In genomic region chr16:70535224-70535623, GRCm38 (mm10) we compare ENCODE assay signal across 22 mouse cellular contexts.
DNase-seq lines count a peak whose midpoint lies in the region; ATAC-seq lines count a peak whose summit lies in the region.
"Had no signal": no experiment of that assay in that cellular context is flagged by ENCODE, and none has a peak within 500 bp of the region (broad histone marks: within the 10 kb centered on the region; RNA-seq: fewer than 3 reads in every experiment).

No protein-coding gene starts in this region.

- whole genome bisulfite sequencing in heart, embryonic 16.5 days, result 81% methylated on average over 2 of the region's 2 CpGs
- WGBS in heart, embryonic 11.5 days (ENCODE audit: insufficient replicate concordance), result 73% methylated on average over 2 of the region's 2 CpGs
- 39% methylated on average over 2 of the region's 2 CpGs for WGBS in lung, embryonic 16.5 days

- DNase-seq in lung, postnatal 4 days, result no peak
- peak; percentile 21 for DNase-seq in fat pad, adult 2 months (ENCODE audit: extremely low read depth, low read depth, low spot score)
- no peak for DNase-seq in kidney, postnatal 36 days
- DNase-seq: adrenal gland, adult 2 months; adrenal gland, postnatal 25 days; cerebellum, adult 2 months; cerebellum, postnatal 10 days; gastrocnemius, postnatal 25 days; heart, postnatal 10 days; heart, postnatal 4 days had no signal

- H3K36me3 ChIP-seq in heart, embryonic 16.5 days (ENCODE audit: control insufficient read depth, insufficient read depth), result no peaks in the 10 kb centered on the region
- H3K36me3 ChIP-seq in heart, embryonic 11.5 days (ENCODE audit: control insufficient read depth, insufficient read depth, low read length), result no peaks in the 10 kb centered on the region
- H3K36me3 ChIP-seq in lung, embryonic 16.5 days (ENCODE audit: control insufficient read depth, insufficient read depth, low read length), result no peaks in the 10 kb centered on the region
- H3K36me3 ChIP-seq: embryonic facial prominence, embryonic 10.5 days; forebrain, embryonic 10.5 days; heart, embryonic 13.5 days; hindbrain, embryonic 12.5 days had no signal

- peak; percentile 18; the same call in 1 of the 2 replicates for ATAC-seq in heart, embryonic 16.5 days (replicated peaks; ENCODE audit: extremely low read depth, insufficient read depth, low FRiP score)
- ATAC-seq in heart, embryonic 11.5 days (replicated peaks; ENCODE audit: insufficient number of reproducible peaks, low FRiP score, low TSS enrichment), result no peak
- peak; percentile 95 for ATAC-seq in lung, embryonic 16.5 days (ENCODE audit: low read depth)
- ATAC-seq: activated CD4-positive, CD25-positive, alpha-beta regulatory T cell, adult 4 months; forebrain, embryonic 14.5 days; hindbrain, embryonic 16.5 days; Patski had no signal

- H3K27me3 ChIP-seq in heart, embryonic 16.5 days (ENCODE audit: control insufficient read depth, insufficient read depth, low read length), result no peaks in the 10 kb centered on the region
- H3K27me3 ChIP-seq in heart, embryonic 11.5 days (ENCODE audit: control insufficient read depth, insufficient read depth, low read length), result no peaks in the 10 kb centered on the region
- H3K27me3 ChIP-seq in lung, embryonic 16.5 days (ENCODE audit: control insufficient read depth, insufficient read depth, low read depth, low read length), result no peaks in the 10 kb centered on the region
- H3K27me3 ChIP-seq: CH12.LX; heart, embryonic 13.5 days; hindbrain, embryonic 12.5 days; Patski had no signal

- no peaks in the 10 kb centered on the region for H3K9me3 ChIP-seq in heart, embryonic 16.5 days (replicated peaks; ENCODE audit: control insufficient read depth, low read length)
- H3K9me3 ChIP-seq in heart, embryonic 11.5 days (replicated peaks; ENCODE audit: control insufficient read depth, low read length), result no peaks in the 10 kb centered on the region
- H3K9me3 ChIP-seq in lung, embryonic 16.5 days (ENCODE audit: control insufficient read depth, low read length), result no peaks in the 10 kb centered on the region
- H3K9me3 ChIP-seq: embryonic facial prominence, embryonic 10.5 days; forebrain, embryonic 10.5 days; hindbrain, embryonic 12.5 days had no signal

- peaks cover 3% of the 10 kb centered on the region; the same call in 1 of the 2 replicates for H3K4me1 ChIP-seq in heart, embryonic 16.5 days (ENCODE audit: control insufficient read depth, insufficient read depth, low read length)
- H3K4me1 ChIP-seq in heart, embryonic 11.5 days (ENCODE audit: control insufficient read depth, insufficient read depth, low read length), result no peaks in the 10 kb centered on the region
- H3K4me1 ChIP-seq in lung, embryonic 16.5 days (replicated peaks; ENCODE audit: control insufficient read depth, insufficient read depth, low read length), result no peaks in the 10 kb centered on the region
- H3K4me1 ChIP-seq: embryonic facial prominence, embryonic 10.5 days; forebrain, embryonic 10.5 days; heart, embryonic 13.5 days; hindbrain, embryonic 12.5 days had no signal

- no peak overlapping the region for H3K4me3 ChIP-seq in heart, embryonic 16.5 days (ENCODE audit: low read length)
- no peak overlapping the region for H3K4me3 ChIP-seq in heart, embryonic 11.5 days (ENCODE audit: low read depth, low read length)
- no peak overlapping the region for H3K4me3 ChIP-seq in lung, embryonic 16.5 days (ENCODE audit: low read length)
- H3K4me3 ChIP-seq: embryonic facial prominence, embryonic 10.5 days; forebrain, embryonic 10.5 days; heart, embryonic 13.5 days; hindbrain, embryonic 12.5 days had no signal

- no peak overlapping the region for H3K9ac ChIP-seq in heart, embryonic 16.5 days (ENCODE audit: low read length)
- no peak overlapping the region for H3K9ac ChIP-seq in heart, embryonic 11.5 days (ENCODE audit: low read depth, low read length)
- H3K9ac ChIP-seq in lung, embryonic 16.5 days (ENCODE audit: low read length), result no peak overlapping the region
- H3K9ac ChIP-seq: heart, embryonic 13.5 days; hindbrain, embryonic 12.5 days had no signal

- no peak overlapping the region for H3K4me2 ChIP-seq in heart, embryonic 16.5 days (ENCODE audit: low read depth, low read length)
- no peak overlapping the region for H3K4me2 ChIP-seq in heart, embryonic 11.5 days
- H3K4me2 ChIP-seq in lung, embryonic 16.5 days (ENCODE audit: low read depth, low read length), result no peak overlapping the region
- H3K4me2 ChIP-seq: heart, embryonic 13.5 days; hindbrain, embryonic 12.5 days had no signal

- H3K27ac ChIP-seq in heart, embryonic 16.5 days (ENCODE audit: low read length), result no peak overlapping the region
- H3K27ac ChIP-seq in heart, embryonic 11.5 days (ENCODE audit: low read depth, low read length), result no peak overlapping the region
- no peak overlapping the region for H3K27ac ChIP-seq in lung, embryonic 16.5 days (ENCODE audit: low read length)
- H3K27ac ChIP-seq: embryonic facial prominence, embryonic 10.5 days; forebrain, embryonic 10.5 days; heart, embryonic 13.5 days; hindbrain, embryonic 12.5 days had no signal
